Mouse (Mus musculus) adrenal gland, postnatal 25 days (tissue): ENCODE measurements around the gene Pofut2. TPM values are rescaled to one million over a fixed set of nuclear protein-coding genes. Genes with fewer than 3 reads are reported as not detected.
"Not testable (repeated sequence)": the region's sequence is repeated elsewhere in the genome, so short reads cannot be mapped to it uniquely, and the experiment has no call there.

Experiments
- DNase-seq: peaks from one replicate; pipeline ENCODE4 v3.0.0; 2021; ENCODE audit warnings: mixed read lengths
- total RNA-seq: library from RNA; stranded (reverse); gene quantifications from 2 replicates; pipeline ENCODE4 v1.2.3, GENCODE M21; 2021

The Pofut2 gene
- total RNA-seq, 1 experiment from 2014 or later, result 69.1 TPM

- no peak for DNase-seq
Measured at GRCm38 (mm10) chr10:77266281-77266680, 7.3 kb downstream of the Pofut2 start.

DNA sequence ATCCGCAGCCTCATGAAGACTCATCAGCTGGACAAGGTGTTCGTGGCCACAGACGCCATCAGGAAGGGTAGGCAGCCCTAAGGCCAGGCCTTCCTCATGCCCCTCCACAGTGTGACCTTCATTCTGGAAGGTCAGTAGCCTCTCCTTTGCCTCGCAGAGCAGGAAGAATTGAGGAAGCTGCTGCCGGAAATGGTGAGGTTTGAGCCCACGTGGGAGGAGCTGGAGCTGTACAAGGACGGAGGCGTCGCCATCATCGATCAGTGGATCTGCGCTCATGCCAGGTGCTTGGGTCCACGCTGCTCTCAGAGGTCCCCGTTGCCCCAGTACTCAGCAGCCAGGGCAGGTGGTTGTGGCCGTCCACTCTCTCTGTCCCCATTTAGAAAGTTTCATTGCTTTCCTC lies 8.0 kb downstream of the Pofut2 start:
- no peak for DNase-seq

DNA sequence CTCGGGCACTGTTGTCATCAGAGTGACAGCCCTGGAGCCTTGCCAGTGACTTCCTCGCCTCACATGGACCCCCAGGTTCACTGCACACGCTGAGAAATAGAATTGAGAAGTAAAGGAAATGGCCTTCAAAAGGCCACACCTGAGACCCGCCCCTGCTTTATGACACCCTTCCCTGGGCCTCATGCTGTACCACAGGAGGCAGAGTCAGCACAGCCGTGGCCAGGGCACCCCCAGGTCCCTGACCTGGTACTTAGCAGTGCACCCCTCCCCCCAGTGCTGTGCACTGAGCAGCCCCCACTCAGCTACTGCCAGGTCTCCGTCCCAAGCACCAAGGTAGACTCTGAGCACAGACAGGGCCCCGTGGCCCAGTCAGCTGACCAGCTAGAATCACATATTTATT lies 10.1 kb downstream of the Pofut2 start:
- no peak for DNase-seq

DNA sequence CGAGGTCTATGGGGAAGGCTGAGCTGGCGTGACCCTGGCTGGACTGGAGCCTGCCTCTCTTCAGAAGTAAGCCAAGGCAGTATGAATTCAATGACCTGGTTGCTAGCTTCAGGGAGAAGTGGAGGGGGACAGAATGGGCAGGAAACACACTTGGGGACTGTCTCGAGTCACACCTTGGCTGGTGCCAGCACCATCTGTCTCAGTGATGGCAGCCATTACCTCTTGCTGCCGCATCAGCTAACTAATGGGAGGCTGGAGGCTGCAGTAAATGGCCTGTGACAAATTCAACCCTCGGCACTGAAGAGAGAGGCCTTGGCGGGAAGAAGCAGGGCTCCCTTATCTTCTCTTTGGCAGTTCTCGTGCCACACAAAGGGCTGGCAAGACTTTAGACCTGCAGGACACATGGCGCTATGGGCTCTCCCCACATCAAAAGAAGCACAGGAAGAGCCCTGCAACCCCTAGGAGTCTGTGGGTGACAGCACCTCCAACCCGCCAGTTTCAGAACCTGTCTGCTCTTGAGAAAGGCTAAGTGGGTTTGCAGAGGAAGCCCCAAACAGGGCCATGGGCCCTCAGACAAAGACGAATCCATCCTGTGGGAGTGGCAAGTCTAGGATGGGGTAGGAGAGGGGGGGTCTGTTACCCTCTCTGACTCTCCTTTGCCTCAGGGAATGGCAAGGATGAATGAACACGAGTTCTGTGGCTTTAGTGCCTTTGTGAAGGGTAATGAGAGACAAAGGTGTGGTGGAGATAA lies 14.1 kb downstream of the Pofut2 start:
- DNase-seq, result no peak

GRCm38 (mm10) chr10:77273798-77274197 lies 14.8 kb downstream of the Pofut2 start:
- DNase-seq, result no peak

DNA sequence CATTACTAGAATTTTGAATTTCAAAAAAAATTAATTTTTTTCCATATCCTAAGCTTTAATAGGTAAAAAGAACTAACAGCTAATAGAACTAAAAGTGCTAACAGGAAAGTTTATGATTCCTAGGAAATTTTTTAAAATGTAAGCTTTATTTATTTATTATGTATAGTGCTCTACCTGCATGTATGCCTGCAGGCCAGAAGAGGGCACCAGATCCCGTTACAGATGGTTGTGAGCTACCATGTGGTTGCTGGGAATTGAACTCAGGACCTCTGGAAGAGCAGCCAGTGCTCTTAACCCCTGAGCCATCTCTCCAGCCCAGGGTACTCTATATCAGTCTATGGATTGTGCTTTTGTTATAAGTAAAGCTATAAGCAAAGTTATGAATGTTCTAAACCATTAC lies 23.1 kb downstream of the Pofut2 start:
- not testable (repeated sequence) for DNase-seq

DNA sequence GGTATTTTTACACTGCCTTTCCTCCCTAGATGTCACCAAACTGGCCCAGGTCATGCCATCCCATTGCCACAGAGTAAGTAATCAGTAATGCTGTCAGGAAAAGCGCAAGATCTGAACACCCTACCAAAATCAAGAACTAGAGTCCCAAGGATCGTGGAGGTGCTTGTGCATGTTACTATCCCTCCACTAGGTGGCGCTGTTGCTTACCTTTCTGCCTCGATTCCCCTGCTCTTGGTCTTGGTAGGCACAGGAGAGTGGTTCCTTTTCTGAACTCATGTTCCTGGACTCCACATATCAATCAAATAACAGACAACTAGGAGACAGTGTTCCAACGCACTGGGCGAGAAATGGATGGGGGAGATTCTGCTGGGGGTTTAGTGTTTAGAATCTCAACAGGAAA lies 23.8 kb downstream of the Pofut2 start:
- DNase-seq, result peak; percentile 72

GRCm38 (mm10) chr10:77284832-77285231 lies 25.8 kb downstream of the Pofut2 start:
- DNase-seq, result no peak

DNA sequence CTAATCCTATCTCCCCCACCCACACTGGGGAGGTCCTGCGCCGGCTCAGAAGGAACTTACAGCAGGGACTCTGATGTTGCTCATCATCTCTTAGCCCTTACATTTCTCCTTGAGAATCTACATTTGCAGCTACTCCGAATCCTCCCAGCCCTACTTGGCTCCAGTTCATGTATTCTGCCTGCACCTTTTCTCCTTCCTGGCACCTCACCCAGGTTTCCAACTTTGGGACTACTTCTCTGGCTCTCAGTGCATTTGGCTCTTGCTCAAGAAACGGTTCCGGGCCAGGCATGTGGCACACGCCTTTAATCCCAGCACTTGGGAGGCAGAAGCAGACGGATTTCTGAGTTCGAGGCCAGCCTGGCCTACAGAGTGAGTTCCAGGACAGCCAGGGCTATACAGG lies 28.6 kb downstream of the Pofut2 start:
- DNase-seq, result no peak

GRCm38 (mm10) chr10:77288639-77289195 lies 29.7 kb downstream of the Pofut2 start:
- no peak for DNase-seq

DNA sequence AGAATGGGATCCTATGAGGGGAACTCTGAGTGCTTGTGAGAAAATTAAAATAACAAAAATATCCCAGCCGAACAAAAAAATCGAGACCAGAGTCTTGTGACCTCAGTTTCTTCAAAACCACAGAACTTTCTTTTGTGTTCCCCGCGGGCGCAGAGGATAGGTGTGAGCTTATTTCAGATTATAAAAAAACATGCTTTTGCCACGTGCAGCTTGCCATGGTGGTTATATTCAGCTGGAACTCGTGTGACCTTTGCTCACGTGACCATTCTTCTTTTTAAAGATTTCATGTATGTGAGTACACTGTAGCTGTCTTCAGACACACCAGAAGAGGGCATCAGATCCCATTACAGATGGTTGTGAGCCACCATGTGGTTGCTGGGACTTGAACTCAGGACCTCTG lies 30.5 kb downstream of the Pofut2 start:
- no peak for DNase-seq

DNA sequence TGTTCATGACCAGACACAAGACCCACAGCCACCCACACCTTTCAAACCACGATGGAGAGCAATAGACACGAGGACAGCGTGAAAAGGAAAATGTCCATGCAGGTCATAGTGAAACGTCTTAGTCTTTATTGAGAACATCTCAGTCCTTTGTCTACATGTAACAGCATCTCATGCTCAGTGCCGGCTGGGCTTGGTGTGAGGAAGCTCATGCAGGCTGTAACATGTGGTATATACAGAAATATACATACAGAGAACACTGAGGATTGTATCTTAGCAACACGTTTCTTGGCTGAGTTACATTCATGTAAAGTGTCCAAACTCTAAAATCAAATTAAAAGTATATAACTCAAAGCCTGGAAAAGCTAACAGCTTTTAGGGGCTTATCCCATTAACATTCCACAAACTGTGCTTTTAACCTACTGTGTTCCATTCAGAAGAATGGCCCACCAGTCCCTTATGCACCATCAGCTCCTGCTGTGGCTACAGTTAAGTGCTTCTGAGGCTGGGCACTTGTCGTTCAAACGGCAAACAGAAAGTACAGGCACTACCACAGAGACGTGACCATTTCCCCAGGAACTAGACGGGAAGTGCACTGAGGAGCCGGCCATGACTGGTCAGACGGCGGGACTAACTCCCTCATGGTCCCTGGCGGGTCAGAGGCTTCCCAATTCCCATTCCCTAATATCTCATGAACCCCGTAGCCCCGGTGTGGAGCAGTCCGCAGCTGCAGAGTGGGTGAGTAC lies 31.8 kb downstream of the Pofut2 start:
- no peak for DNase-seq

GRCm38 (mm10) chr10:77294691-77295090 lies 35.7 kb downstream of the Pofut2 start:
- no peak for DNase-seq

GRCm38 (mm10) chr10:77298621-77299020 lies 39.6 kb downstream of the Pofut2 start:
- DNase-seq, result no peak

DNA sequence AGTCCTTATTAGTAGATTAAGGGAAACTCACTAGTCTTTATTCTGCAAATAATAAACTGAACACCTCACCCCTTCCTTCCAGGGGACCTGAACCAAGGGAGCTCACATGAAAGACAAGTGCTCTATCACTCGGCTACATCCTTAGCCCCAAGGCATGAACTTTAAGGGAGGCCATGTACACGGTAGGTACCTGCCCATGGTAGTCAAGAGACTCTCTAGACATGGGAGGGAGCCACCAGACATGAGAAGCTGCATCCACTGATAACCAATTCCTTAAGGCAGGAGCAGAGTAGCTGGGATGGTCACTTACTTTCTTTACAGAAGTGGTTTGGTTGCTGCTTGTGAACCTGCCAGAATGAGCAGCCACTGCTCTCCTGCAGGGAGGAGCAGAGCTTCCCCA lies 40.2 kb downstream of the Pofut2 start:
- no peak for DNase-seq

- no peak for DNase-seq
Measured at GRCm38 (mm10) chr10:77300237-77300933, 41.4 kb downstream of the Pofut2 start.

- no peak for DNase-seq
Measured at GRCm38 (mm10) chr10:77300934-77301297, 41.9 kb downstream of the Pofut2 start.

- no peak for DNase-seq
Measured at GRCm38 (mm10) chr10:77304362-77304761, 45.3 kb downstream of the Pofut2 start.

- DNase-seq, result no peak
Measured at GRCm38 (mm10) chr10:77304840-77305533, 46.0 kb downstream of the Pofut2 start.

GRCm38 (mm10) chr10:77305766-77306165 lies 46.7 kb downstream of the Pofut2 start:
- no peak for DNase-seq

DNA sequence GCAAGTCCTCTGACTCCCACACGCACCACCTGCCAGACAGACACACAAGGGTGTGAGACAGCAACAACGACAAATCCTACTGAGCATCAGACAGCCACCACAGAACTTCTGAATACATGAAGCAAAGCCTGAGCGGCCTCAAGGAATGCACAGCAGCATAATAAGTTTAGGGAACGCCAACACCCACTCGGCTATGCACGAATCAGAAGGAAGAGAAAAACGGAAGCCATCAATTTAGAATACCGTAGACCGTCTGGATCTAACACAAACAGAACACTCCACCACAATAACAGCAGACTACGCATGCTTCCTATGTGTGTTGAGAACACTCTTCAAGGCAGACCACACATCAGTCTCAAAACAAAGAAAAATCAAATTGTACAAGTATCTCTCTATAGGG lies 50.0 kb downstream of the Pofut2 start:
- no peak for DNase-seq

- no peak for DNase-seq
Measured at GRCm38 (mm10) chr10:77314711-77315266, 55.8 kb downstream of the Pofut2 start.
